Mouse (Mus musculus) hematopoietic multipotent progenitor cell, adult 10-12 weeks (in vitro differentiated cells): Measurements from ENCODE around the gene Lgals3bp. TPM values are rescaled to one million over a fixed set of nuclear protein-coding genes. Genes with fewer than 3 reads are reported as not detected.

Experiments used
- polyA plus RNA-seq: library from polyadenylated mRNA; stranded (reverse); fragments of >175 nt; gene quantifications from 2 replicates; pipeline ENCODE4 v1.2.3, GENCODE M21; 2012; ENCODE audit warnings: low replicate concordance

Lgals3bp gene
- polyA plus RNA-seq: 48.5 and 48.8 TPM in 2 replicates

GRCm38 (mm10) chr11:118401760-118402280, at the start of gene Lgals3bp:
TSS of gene Lgals3bp (minus strand) at chr11:118402092.

GRCm38 (mm10) chr11:118427986-118428385, 26.1 kb upstream of the Lgals3bp start, which contains the start of gene C1qtnf1:
TSS of gene C1qtnf1 (plus strand) at chr11:118428203.

GRCm38 (mm10) chr11:118418834-118419504, 17.1 kb upstream of the Lgals3bp start, which contains the start of gene Cant1:
TSS of gene Cant1 (minus strand) at chr11:118419086.

GRCm38 (mm10) chr11:118355640-118356039, 46.3 kb downstream of the Lgals3bp start, which contains the start of gene Timp2:
TSS of gene Timp2 (minus strand) at chr11:118355740.

Other genes with a start within 250 kb of the Lgals3bp start
- 80.6 and 83.8 TPM in 2 replicates for gene Cyth1, start 153.5 kb downstream of the Lgals3bp start, polyA plus RNA-seq
- gene Usp36, start 111.8 kb downstream of the Lgals3bp start, polyA plus RNA-seq: 42.8 and 45.5 TPM in 2 replicates
- gene Cep295nl, start 59.6 kb downstream of the Lgals3bp start, polyA plus RNA-seq: 1.0 TPM in 1 of 2 replicates, not detected in the other
- 17.7 and 32.9 TPM in 2 replicates for gene Timp2, start 46.4 kb downstream of the Lgals3bp start, polyA plus RNA-seq
- 73.2 and 151 TPM in 2 replicates for gene Cant1, start 17.0 kb upstream of the Lgals3bp start, polyA plus RNA-seq
- gene C1qtnf1, start 26.1 kb upstream of the Lgals3bp start, polyA plus RNA-seq: 0.07 and 0.33 TPM in 2 replicates
- 23.2 and 23.5 TPM in 2 replicates for gene Engase, start 74.7 kb upstream of the Lgals3bp start, polyA plus RNA-seq